Mouse (Mus musculus) heart, postnatal 0 days (tissue): ENCODE measurements around the gene Srms. TPM values are rescaled to one million over a fixed set of nuclear protein-coding genes. Genes with fewer than 3 reads are reported as not detected.

Experiments
- ATAC-seq: fragments of 200-750 bp; cut with Nextera tagmentation; 2 replicates; pipeline ENCODE4 v1.8.0; 2017; ENCODE audit warnings: low read depth, moderate number of reproducible peaks, moderate library complexity; ENCODE audit not compliant: insufficient read depth
- DNase-seq: peaks from one replicate; pipeline ENCODE4 v3.0.0-alpha.2; 2016; ENCODE audit warnings: low spot score
- H3K27ac ChIP-seq: fragments of 300-500 bp; sonication (generic); 2 replicates; pipeline ENCODE4 v1.5.1; 2014; ENCODE audit warnings: low read depth, mild to moderate bottlenecking
- H3K27me3 ChIP-seq: fragments of 300-500 bp; sonication (generic); 2 replicates; pipeline ENCODE4 v1.6.1; 2014; ENCODE audit warnings: low read length, mixed read lengths; ENCODE audit not compliant: control insufficient read depth, insufficient read depth
- H3K36me3 ChIP-seq: fragments of 300-500 bp; sonication (generic); replicated peaks from 2 replicates; pipeline ENCODE4 v1.6.1; 2014; ENCODE audit warnings: low read length, mixed read lengths; ENCODE audit not compliant: control insufficient read depth, insufficient read depth
- H3K4me1 ChIP-seq: fragments of 300-500 bp; sonication (generic); 2 replicates; pipeline ENCODE4 v1.6.1; 2014; ENCODE audit warnings: antibody characterized with exemption; ENCODE audit not compliant: control insufficient read depth, insufficient read depth
- H3K4me2 ChIP-seq: fragments of 300-500 bp; sonication (generic); 2 replicates; pipeline ENCODE4 v1.6.1; 2014; ENCODE audit warnings: low read depth, mild to moderate bottlenecking, low read length, moderate library complexity
- H3K4me3 ChIP-seq: fragments of 300-500 bp; sonication (generic); 2 replicates; pipeline ENCODE4 v1.5.1; 2014; ENCODE audit warnings: low read depth, low read length
- H3K9ac ChIP-seq: fragments of 300-500 bp; sonication (generic); replicated peaks from 2 replicates; pipeline ENCODE4 v1.6.1; 2014; ENCODE audit warnings: low read depth, low read length, mixed read lengths
- H3K9me3 ChIP-seq: fragments of 300-500 bp; sonication (generic); replicated peaks from 2 replicates; pipeline ENCODE4 v1.6.1; 2016; ENCODE audit warnings: low read length; ENCODE audit not compliant: control insufficient read depth
- CTCF ChIP-seq: IDR thresholded peaks from 2 replicates; pipeline ENCODE4 v1.5.1; 2016; ENCODE audit warnings: antibody characterized with exemption, control low read depth, low read depth
- EP300 ChIP-seq: IDR thresholded peaks from 2 replicates; pipeline ENCODE4 v1.6.1; 2016; ENCODE audit warnings: antibody characterized with exemption, low read depth
- WGBS: fragments of 180-500 bp; shearing (Covaris S2); extraction: QIAGEN DNeasy Blood & Tissue Kit; methylation state at CpG from one replicate; pipeline ENCODE4 v1.1.7; 2014; 5-methylcytosine and 5-hydroxymethylcytosine counted together
- polyA plus RNA-seq: library from polyadenylated mRNA; unstranded; fragments of >200 nt; fragmentation: Nextera tagmentation; extraction: Ambion mirVana; gene quantifications from 2 replicates; pipeline ENCODE4 v1.2.1, GENCODE M21; 2015
- total RNA-seq: library from RNA; depleted of rRNA; stranded (reverse); fragments of >200 nt; gene quantifications from 2 replicates; pipeline ENCODE4 v1.2.3, GENCODE M21; 2014; ENCODE audit warnings: low replicate concordance

The Srms gene
- total and polyA plus RNA-seq, 2 experiments from 2014 or later: 0.08 TPM; not detected in 1

DNA sequence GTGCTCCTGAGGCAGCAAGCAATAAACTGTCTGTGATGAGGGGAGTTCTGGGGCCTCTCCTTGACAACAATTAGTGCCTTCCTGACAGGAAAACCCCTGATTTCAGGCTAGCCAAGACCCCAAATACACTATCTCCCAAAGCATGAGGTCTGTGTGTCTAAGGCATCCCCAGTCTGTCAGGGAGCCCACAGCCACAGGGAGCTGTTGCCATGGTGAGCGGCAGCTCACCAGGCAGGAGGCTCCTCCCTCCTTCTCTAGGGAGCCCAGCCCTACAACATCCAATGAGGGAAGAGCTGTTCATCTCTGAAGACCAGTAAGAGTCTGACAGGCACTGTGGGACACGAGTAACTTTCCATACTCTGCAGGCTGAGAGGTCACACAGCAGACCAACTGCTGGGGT is 53.2 kb downstream of the Srms start:
- WGBS: 3% methylated on average over 2 of the region's 2 CpGs
- DNase-seq: peak; percentile 58
- TF ChIP-seq EP300: no peak
- TF ChIP-seq CTCF: no peak
- Histone ChIP-seq H3K4me2 (peak overlapping the region; percentile 41), H3K4me3 (no peak overlapping the region), H3K27ac (peak overlapping the region; percentile 86), H3K9ac (no peak overlapping the region), H3K9me3 (no peaks in the 10 kb centered on the region), H3K27me3 (peaks cover 13% of the 10 kb centered on the region; the same call in 1 of the 2 replicates), H3K36me3 (no peaks in the 10 kb centered on the region), H3K4me1 (peaks cover 38% of the 10 kb centered on the region)
- peak; percentile 66 for ATAC-seq

DNA sequence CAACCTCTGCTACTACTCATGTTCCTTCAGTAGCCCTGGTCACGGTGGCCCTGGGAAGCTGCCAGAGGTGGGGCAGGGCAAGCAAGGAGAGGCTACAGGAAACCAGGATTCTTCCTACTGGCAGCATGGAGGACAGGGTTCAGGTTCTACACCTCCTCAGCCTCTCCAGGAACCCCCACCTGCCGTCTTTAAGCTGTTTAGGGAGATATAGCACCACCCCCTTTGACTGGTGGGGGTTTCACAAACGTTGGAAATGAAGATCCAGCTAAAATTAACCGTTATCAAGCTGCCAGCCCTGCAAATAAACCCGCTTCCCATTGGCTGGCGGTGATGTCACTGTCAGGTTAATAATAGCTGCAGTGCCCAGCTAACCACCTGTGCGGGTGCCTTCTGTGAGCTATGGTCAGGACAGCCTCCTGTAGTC is 53.9 kb downstream of the Srms start:
- Histone ChIP-seq H3K4me1 (peaks cover 45% of the 10 kb centered on the region), H3K4me2 (peak overlapping the region; percentile 41), H3K27ac (peak overlapping the region; percentile 86), H3K36me3 (no peaks in the 10 kb centered on the region), H3K9ac (no peak overlapping the region), H3K27me3 (peaks cover 13% of the 10 kb centered on the region; the same call in 1 of the 2 replicates), H3K4me3 (no peak overlapping the region), H3K9me3 (no peaks in the 10 kb centered on the region)
- DNase-seq (peak; percentile 81), ATAC-seq (peak; percentile 76)
- TF ChIP-seq EP300 (no peak), CTCF (no peak)
- 21% methylated on average over 7 of the region's 7 CpGs for WGBS

DNA sequence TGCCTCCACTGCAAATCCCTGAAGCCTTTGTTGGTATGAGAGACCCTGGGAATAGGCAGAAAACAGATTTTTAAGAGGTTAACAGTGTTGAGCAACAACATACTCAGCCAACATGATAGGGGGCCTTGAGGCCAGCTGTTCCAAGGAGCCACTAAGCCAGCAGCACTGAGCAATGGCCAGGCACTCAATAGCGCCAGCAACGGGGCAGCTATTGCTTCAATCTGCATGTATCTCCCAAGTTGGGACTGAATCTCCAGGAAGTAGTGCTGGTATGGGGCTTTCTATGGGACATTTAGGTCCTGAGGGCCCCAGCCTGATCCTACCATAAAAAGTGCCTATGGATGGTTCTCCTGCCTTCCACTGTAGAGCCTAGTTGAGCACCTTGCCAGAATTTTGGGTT is 54.5 kb downstream of the Srms start:
- Histone ChIP-seq H3K9ac (no peak overlapping the region), H3K4me2 (peak overlapping the region; percentile 41; the same call in 1 of the 2 replicates), H3K4me3 (no peak overlapping the region), H3K27ac (peak overlapping the region; percentile 86), H3K36me3 (peaks cover 2% of the 10 kb centered on the region; the same call in 1 of the 2 replicates), H3K9me3 (no peaks in the 10 kb centered on the region), H3K4me1 (peaks cover 46% of the 10 kb centered on the region), H3K27me3 (peaks cover 13% of the 10 kb centered on the region; the same call in 1 of the 2 replicates)
- ATAC-seq (no peak), DNase-seq (no peak)
- WGBS: 80% methylated on average over 2 of the region's 2 CpGs
- TF ChIP-seq CTCF (no peak), EP300 (no peak)

DNA sequence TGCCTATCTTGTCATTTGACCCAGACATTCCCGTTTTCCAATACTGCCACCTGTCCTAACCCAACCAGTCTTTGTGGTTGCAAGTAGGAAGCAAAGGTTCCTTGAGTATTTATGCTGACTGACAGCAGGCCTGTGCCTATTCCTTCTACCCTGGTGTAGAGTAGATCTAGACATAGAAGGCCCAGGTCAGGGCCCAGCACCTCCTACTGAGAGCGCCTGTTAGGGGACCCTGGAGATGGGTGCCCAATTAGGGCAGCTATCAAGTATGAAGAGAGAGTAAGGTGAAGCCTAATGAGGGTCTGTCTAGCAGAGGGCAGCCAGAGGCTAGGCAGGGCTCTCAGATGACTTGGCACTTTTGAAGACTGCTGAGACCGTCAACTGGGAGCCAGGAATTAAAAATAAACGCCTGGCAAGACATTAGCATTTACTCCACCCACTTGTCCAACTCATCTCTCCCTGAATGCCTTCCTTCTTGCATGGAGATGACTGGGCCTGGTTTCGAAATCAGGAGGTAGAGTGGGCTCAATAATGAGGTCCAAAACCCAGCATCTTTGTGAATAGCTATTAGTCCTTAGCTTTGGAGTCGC is 55.2 kb downstream of the Srms start:
- peaks cover 46% of the 10 kb centered on the region for H3K4me1 ChIP-seq
- H3K9ac ChIP-seq: no peak overlapping the region
- ATAC-seq (no peak), DNase-seq (peak; percentile 42)
- peaks cover 9% of the 10 kb centered on the region for H3K36me3 ChIP-seq
- no peak overlapping the region for H3K4me3 ChIP-seq
- peak overlapping the region; percentile 86 for H3K27ac ChIP-seq
- peaks cover 13% of the 10 kb centered on the region; the same call in 1 of the 2 replicates for H3K27me3 ChIP-seq
- no peak overlapping the region for H3K4me2 ChIP-seq
- TF ChIP-seq EP300: no peak
- TF ChIP-seq CTCF: no peak
- WGBS: 68% methylated on average over 6 of the region's 6 CpGs
- no peaks in the 10 kb centered on the region for H3K9me3 ChIP-seq

DNA sequence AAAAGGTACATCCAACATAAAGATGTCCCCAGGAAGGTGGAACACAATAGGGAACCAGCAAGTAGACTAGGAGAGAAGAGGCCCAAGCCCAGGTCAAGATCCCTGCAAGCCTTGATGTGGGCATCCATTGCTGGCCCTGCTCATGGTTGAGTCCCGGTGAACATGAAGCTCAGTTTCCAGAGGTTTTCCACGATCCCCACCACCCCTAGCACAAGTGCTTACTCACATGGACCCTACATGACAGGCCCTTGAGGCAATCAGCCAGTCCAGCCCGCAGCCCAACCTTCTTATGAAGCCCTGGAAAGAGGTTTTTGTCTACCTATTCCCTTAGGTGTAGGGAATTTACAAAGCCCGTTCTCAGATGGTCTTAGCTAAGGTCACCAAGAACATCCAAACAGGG is 55.8 kb downstream of the Srms start:
- ATAC-seq (no peak), DNase-seq (no peak)
- TF ChIP-seq CTCF (no peak), EP300 (no peak)
- peaks cover 13% of the 10 kb centered on the region; the same call in 1 of the 2 replicates for H3K27me3 ChIP-seq
- H3K36me3 ChIP-seq: peaks cover 14% of the 10 kb centered on the region
- peak overlapping the region; percentile 63 for H3K4me3 ChIP-seq
- peaks cover 46% of the 10 kb centered on the region for H3K4me1 ChIP-seq
- H3K9me3 ChIP-seq: no peaks in the 10 kb centered on the region
- peak overlapping the region; percentile 64 for H3K4me2 ChIP-seq
- WGBS: 64% methylated on average over 4 of the region's 4 CpGs
- H3K9ac ChIP-seq: no peak overlapping the region
- H3K27ac ChIP-seq: peak overlapping the region; percentile 92
